Mouse (Mus musculus): Measurements from ENCODE around the gene Dnmbp. TPM values are rescaled to one million over a fixed set of nuclear protein-coding genes. Genes with fewer than 3 reads are reported as not detected.
A peak's percentile ranks its signal among the peaks of the same experiment; 100 is the strongest.

Gene Dnmbp
- polyA plus RNA-seq, 1 experiment from 2014 or later: 21.4 TPM

DNA sequence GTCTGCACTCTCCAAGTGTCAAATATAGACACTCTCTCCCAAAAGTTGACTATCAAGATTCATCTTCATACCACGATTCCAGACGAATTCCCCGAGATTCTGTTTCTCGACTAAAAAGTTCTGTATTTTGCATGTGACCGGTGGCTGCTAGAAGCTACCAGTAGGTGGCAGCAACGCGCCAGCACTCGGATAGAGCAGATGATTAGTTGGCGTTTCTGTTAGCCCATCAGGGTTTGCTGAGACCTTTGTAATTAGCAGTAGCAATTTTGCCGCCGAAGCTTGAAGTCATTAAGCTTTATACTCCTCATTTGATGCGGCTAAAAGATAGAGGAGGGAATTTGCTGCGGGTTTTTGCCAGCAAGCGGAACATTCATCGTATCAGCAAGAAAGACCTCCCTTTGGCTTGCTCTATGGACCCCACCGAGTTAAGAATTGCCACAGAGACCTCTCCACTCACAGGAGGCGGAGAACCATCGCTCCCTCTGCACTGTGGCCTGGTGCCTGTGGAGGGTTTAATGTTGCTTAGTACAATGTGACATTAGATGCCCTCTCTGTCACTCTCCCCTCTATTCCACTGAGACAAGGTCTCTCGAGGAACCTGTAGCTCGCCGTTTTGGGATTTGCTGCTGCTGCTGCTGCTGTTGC, 107.4 kb downstream of the Dnmbp start:
- H3K4me3 ChIP-seq (ENCODE audit: low read depth, low read length): no peak overlapping the region
- H3K27ac ChIP-seq (ENCODE audit: low read depth, low read length): no peak overlapping the region
- H3K4me1 ChIP-seq (replicated peaks; ENCODE audit: control insufficient read depth, insufficient read depth, low read length): no peaks in the 10 kb centered on the region
- WGBS: 37% methylated on average over 21 of the region's 21 CpGs
- H3K9ac ChIP-seq (ENCODE audit: low read depth, low read length): no peak overlapping the region
- no peaks in the 10 kb centered on the region for H3K9me3 ChIP-seq (ENCODE audit: control insufficient read depth)
- TF ChIP-seq CTCF (IDR thresholded peaks at IDR 0.05; ENCODE audit: low read depth): peak; percentile 96
- H3K36me3 ChIP-seq (ENCODE audit: control insufficient read depth, insufficient read depth): peaks cover 62% of the 10 kb centered on the region
- ATAC-seq: no peak
- H3K27me3 ChIP-seq (replicated peaks; ENCODE audit: control insufficient read depth, insufficient read depth, low read length): no peaks in the 10 kb centered on the region
- no peak overlapping the region for H3K4me2 ChIP-seq (replicated peaks; ENCODE audit: low read depth)

DNA sequence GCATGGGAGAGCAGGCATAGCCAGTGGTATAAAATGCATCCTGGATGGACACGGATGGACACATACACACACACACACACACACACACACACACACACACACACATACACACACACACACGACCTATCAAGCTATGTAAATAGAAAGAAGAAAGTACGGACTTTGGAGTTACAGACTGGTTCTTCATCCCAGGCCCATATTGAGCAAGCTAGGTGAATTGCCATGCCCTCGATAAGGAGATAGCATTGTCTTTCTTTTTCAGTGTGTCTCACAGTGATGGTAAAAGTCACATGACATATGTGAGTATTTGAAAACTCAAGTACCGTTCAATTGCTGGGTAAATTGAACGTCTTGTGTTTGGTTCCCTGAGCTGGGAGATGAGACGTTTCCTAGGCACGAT, 113.1 kb downstream of the Dnmbp start:
- no peak for TF ChIP-seq CTCF (IDR thresholded peaks at IDR 0.05; ENCODE audit: low read depth)
- H3K27me3 ChIP-seq (replicated peaks; ENCODE audit: control insufficient read depth, insufficient read depth, low read length): no peaks in the 10 kb centered on the region
- H3K9me3 ChIP-seq (ENCODE audit: control insufficient read depth): no peaks in the 10 kb centered on the region
- H3K9ac ChIP-seq (ENCODE audit: low read depth, low read length): no peak overlapping the region
- WGBS: 37% methylated on average over 8 of the region's 8 CpGs
- H3K4me2 ChIP-seq (replicated peaks; ENCODE audit: low read depth): no peak overlapping the region
- H3K4me3 ChIP-seq (ENCODE audit: low read depth, low read length): no peak overlapping the region
- peaks cover 56% of the 10 kb centered on the region for H3K36me3 ChIP-seq (ENCODE audit: control insufficient read depth, insufficient read depth)
- H3K4me1 ChIP-seq (replicated peaks; ENCODE audit: control insufficient read depth, insufficient read depth, low read length): no peaks in the 10 kb centered on the region
- H3K27ac ChIP-seq (ENCODE audit: low read depth, low read length): no peak overlapping the region
- peak; percentile 89 for ATAC-seq

- no peaks in the 10 kb centered on the region for H3K9me3 ChIP-seq (ENCODE audit: control insufficient read depth)
- TF ChIP-seq CTCF (IDR thresholded peaks at IDR 0.05; ENCODE audit: low read depth): no peak
- no peak overlapping the region for H3K27ac ChIP-seq (ENCODE audit: low read depth, low read length)
- H3K4me3 ChIP-seq (ENCODE audit: low read depth, low read length): no peak overlapping the region
- WGBS: 52% methylated on average over 14 of the region's 14 CpGs
- H3K4me2 ChIP-seq (replicated peaks; ENCODE audit: low read depth): peak overlapping the region; percentile 33; the same call in 1 of the 2 replicates
- no peaks in the 10 kb centered on the region for H3K27me3 ChIP-seq (replicated peaks; ENCODE audit: control insufficient read depth, insufficient read depth, low read length)
- H3K36me3 ChIP-seq (ENCODE audit: control insufficient read depth, insufficient read depth): peaks cover 21% of the 10 kb centered on the region; the same call in 1 of the 2 replicates
- no peak overlapping the region for H3K9ac ChIP-seq (ENCODE audit: low read depth, low read length)
- peaks cover 10% of the 10 kb centered on the region; the same call in 1 of the 2 replicates for H3K4me1 ChIP-seq (replicated peaks; ENCODE audit: control insufficient read depth, insufficient read depth, low read length)
- no peak for ATAC-seq
Observed at GRCm38 (mm10) chr19:43815661-43816414, 124.2 kb downstream of the Dnmbp start.

GRCm38 (mm10) chr19:43813315-43813714, 126.7 kb downstream of the Dnmbp start:
- ATAC-seq: peak; percentile 91
- Histone ChIP-seq H3K27ac (ENCODE audit: low read depth, low read length) (peak overlapping the region; percentile 65; the same call in 1 of the 2 replicates), H3K4me2 (replicated peaks; ENCODE audit: low read depth) (no peak overlapping the region), H3K9me3 (ENCODE audit: control insufficient read depth) (no peaks in the 10 kb centered on the region), H3K27me3 (replicated peaks; ENCODE audit: control insufficient read depth, insufficient read depth, low read length) (no peaks in the 10 kb centered on the region), H3K9ac (ENCODE audit: low read depth, low read length) (no peak overlapping the region), H3K4me3 (ENCODE audit: low read depth, low read length) (no peak overlapping the region), H3K36me3 (ENCODE audit: control insufficient read depth, insufficient read depth) (peaks cover 13% of the 10 kb centered on the region; the same call in 1 of the 2 replicates), H3K4me1 (replicated peaks; ENCODE audit: control insufficient read depth, insufficient read depth, low read length) (peaks cover 13% of the 10 kb centered on the region; the same call in 1 of the 2 replicates)
- TF ChIP-seq CTCF (IDR thresholded peaks at IDR 0.05; ENCODE audit: low read depth): no peak
- 43% methylated on average over 10 of the region's 10 CpGs for WGBS

DNA sequence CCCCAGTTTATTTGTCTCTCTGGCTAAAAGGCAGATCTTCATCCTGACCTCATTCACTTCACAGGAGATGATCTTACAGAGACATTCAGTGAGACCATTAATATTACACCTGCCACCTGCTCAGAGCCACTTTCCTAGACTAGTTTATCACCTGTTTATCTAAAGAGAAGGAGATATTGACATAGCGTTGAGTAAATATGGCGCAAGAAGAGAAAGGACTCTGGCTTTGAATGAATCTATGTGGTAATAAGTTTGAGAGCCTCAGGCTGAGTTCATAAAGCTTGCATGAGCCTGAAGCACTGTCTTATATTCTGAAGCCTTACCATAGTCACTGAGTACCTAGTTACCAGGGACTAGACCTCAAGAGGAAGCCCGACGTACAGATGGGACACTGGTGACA, 128.6 kb downstream of the Dnmbp start:
- no peaks in the 10 kb centered on the region for H3K27me3 ChIP-seq (replicated peaks; ENCODE audit: control insufficient read depth, insufficient read depth, low read length)
- no peak for TF ChIP-seq CTCF (IDR thresholded peaks at IDR 0.05; ENCODE audit: low read depth)
- peak; percentile 39 for ATAC-seq
- no peaks in the 10 kb centered on the region for H3K9me3 ChIP-seq (ENCODE audit: control insufficient read depth)
- H3K4me1 ChIP-seq (replicated peaks; ENCODE audit: control insufficient read depth, insufficient read depth, low read length): peaks cover 10% of the 10 kb centered on the region; the same call in 1 of the 2 replicates
- no peak overlapping the region for H3K4me2 ChIP-seq (replicated peaks; ENCODE audit: low read depth)
- WGBS: 51% methylated on average over 4 of the region's 4 CpGs
- peaks cover 19% of the 10 kb centered on the region for H3K36me3 ChIP-seq (ENCODE audit: control insufficient read depth, insufficient read depth)
- H3K27ac ChIP-seq (ENCODE audit: low read depth, low read length): no peak overlapping the region
- no peak overlapping the region for H3K9ac ChIP-seq (ENCODE audit: low read depth, low read length)
- no peak overlapping the region for H3K4me3 ChIP-seq (ENCODE audit: low read depth, low read length)

DNA sequence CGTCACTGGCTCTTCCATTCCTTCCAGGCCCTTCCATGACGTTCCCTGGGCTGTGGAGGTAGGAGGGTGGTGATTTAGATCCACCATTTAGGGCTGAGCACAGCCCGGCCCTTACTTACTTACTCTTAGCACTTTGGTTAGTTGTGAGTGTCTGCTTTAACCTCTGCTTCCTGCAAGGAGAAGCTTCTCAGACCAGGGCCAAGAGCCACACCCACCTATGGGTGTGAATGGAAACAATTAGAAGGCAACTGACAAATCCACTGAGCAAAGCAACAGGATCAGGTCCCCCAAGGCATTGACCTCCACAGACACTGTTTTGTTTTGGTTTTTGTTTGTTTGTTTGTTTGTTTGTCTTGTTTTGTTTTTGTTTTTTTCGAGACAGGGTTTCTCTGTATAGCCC, 130.7 kb downstream of the Dnmbp start:
- H3K9me3 ChIP-seq (ENCODE audit: control insufficient read depth): no peaks in the 10 kb centered on the region
- H3K27ac ChIP-seq (ENCODE audit: low read depth, low read length): no peak overlapping the region
- 71% methylated on average over 4 of the region's 4 CpGs for WGBS
- H3K36me3 ChIP-seq (ENCODE audit: control insufficient read depth, insufficient read depth): peaks cover 19% of the 10 kb centered on the region
- TF ChIP-seq CTCF (IDR thresholded peaks at IDR 0.05; ENCODE audit: low read depth): no peak
- no peaks in the 10 kb centered on the region for H3K27me3 ChIP-seq (replicated peaks; ENCODE audit: control insufficient read depth, insufficient read depth, low read length)
- peaks cover 10% of the 10 kb centered on the region; the same call in 1 of the 2 replicates for H3K4me1 ChIP-seq (replicated peaks; ENCODE audit: control insufficient read depth, insufficient read depth, low read length)
- no peak overlapping the region for H3K4me3 ChIP-seq (ENCODE audit: low read depth, low read length)
- ATAC-seq: no peak
- no peak overlapping the region for H3K4me2 ChIP-seq (replicated peaks; ENCODE audit: low read depth)
- no peak overlapping the region for H3K9ac ChIP-seq (ENCODE audit: low read depth, low read length)
